Mouse (Mus musculus) splenic B cell, adult 2 months (primary cell): ENCODE results near the gene Dyrk2.

Experiments used
- DNase-seq: peaks from one replicate; pipeline ENCODE4 v3.0.0-alpha.2; 2011; ENCODE audit warnings: low read depth, low spot score
- H3K27me3 ChIP-seq: 2 replicates; pipeline ENCODE4 v1.6.1; 2012; ENCODE audit warnings: mild to moderate bottlenecking, low read length, moderate library complexity, mixed read lengths; ENCODE audit not compliant: control insufficient read depth, poor library complexity, insufficient read depth, severe bottlenecking
- H3K36me3 ChIP-seq: 2 replicates; pipeline ENCODE4 v1.6.1; 2012; ENCODE audit warnings: mild to moderate bottlenecking, low read length, moderate library complexity, mixed read lengths; ENCODE audit not compliant: control insufficient read depth, poor library complexity, insufficient read depth, severe bottlenecking

Gene Dyrk2

GRCm38 (mm10) chr10:118819846-118820245 is 50.2 kb downstream of the Dyrk2 start:
- Histone ChIP-seq H3K27me3 (no peaks in the 10 kb centered on the region), H3K36me3 (no peaks in the 10 kb centered on the region)
- DNase-seq: peak; percentile 61

GRCm38 (mm10) chr10:118817089-118817488 is 52.9 kb downstream of the Dyrk2 start:
- Histone ChIP-seq H3K36me3 (no peaks in the 10 kb centered on the region), H3K27me3 (no peaks in the 10 kb centered on the region)
- DNase-seq: no peak

- Histone ChIP-seq H3K36me3 (no peaks in the 10 kb centered on the region), H3K27me3 (no peaks in the 10 kb centered on the region)
- no peak for DNase-seq
Observed at GRCm38 (mm10) chr10:118811945-118812344, 58.1 kb downstream of the Dyrk2 start.

- peak; percentile 72 for DNase-seq
- Histone ChIP-seq H3K27me3 (no peaks in the 10 kb centered on the region), H3K36me3 (no peaks in the 10 kb centered on the region)
Observed at GRCm38 (mm10) chr10:118810908-118811711, 58.9 kb downstream of the Dyrk2 start.
